Mouse (Mus musculus) c-Kit-positive CD71-negative TER-119-negative erythroid progenitor cells, embryonic 14.5 days (primary cell): Measurements from ENCODE around the gene Fcrl6.

Experiments used
- DNase-seq: peaks from one replicate; pipeline ENCODE4 v3.0.0-alpha.2; 2013; ENCODE audit warnings: low read depth

Fcrl6 gene

DNA sequence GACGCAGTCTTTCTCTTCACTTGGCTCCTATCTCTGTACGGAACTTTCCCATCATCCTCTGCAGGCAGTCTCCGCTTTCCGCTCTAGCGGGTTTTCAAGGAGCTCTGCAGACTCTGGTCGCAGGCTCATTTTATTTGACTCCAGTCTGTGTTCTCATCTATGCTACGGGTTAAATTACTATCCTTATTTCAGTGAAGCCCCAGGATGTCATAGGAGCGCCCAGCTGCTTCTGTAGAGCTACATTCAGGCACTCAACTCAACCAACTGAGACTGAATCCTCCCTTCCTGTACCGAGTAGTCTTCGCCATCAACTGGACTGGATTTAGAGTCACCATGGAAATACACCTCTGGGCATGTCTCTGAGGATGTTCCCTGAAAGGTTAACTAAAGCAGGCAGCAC, 12.3 kb upstream of the Fcrl6 start:
- no peak for DNase-seq

DNA sequence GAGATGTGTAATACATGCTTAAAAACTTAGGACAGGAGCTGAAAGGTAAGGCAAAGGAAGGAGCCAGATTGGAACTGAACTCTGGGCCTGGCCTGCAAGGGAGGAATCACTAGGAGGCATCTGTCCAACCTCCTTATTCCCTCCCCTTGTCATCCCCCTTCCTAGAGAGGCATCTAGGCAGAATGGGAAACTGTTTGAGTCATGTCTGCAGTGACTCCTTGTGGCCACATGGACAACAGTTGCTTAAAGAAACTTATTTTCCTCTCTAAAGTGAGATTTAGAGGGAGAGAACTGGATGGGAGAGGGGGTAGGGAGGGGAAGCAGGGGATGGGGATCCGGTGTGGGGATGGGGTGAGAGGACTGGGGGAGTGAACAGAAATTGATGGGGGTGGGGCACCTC, 10.4 kb upstream of the Fcrl6 start:
- DNase-seq, result no peak

DNA sequence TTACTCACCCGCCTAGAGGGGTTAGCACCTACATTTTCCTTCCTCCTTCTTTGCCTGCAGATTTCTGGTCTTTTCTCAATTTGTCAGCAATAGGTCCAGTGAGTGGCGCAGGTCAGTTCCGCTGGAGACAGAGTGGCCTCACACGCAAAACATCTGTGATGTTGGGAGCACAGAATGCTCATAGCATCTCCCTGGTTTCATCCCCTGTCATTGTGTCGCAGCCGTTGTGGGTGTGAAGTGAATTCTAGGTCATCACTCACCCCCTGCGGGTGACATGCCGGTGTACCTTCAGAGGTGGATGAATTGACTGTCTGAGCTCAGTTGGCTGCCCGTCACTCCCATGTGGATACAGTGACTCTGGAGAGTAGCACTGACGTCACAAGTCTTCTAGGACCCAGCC, 9.0 kb upstream of the Fcrl6 start:
- DNase-seq, result no peak

DNA sequence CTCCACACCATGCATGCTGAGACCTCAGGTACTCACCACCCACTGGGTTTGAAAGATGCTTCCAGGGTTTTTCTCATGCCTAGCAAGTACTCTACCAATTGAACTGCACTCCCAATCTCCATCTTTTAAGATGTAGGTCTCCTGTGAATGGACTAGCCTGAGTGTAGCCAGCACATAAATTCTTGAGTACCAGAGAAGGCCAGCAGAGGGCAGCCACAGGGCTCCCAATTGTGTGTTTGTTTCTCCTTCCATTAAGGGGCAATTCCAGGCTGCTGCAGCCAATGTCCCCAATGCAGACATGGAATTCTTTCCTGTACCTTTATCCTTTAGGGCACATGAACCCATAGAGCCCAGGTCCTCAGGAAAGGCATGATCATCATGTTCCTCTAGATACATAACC, 7.9 kb downstream of the Fcrl6 start:
- peak; percentile 20 for DNase-seq

DNA sequence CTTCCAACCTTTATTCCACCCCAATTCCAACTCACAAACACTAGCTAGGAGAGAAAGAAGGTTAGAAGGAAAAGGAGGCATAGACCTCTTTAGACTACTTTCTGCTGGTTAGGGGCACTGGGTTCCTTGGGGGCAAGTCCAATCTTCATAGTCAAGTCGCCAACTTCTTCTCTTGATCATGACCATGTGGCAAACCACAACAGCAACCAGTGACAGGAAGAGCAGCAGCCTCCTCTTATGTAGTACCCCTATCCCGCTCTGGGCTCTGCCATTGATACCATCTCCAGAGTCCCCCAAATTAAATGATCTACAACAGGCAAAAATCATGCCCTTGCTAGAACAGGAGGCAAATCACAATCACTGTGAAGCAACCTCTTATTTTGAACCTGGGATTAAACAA, 8.4 kb downstream of the Fcrl6 start:
- DNase-seq, result no peak

DNA sequence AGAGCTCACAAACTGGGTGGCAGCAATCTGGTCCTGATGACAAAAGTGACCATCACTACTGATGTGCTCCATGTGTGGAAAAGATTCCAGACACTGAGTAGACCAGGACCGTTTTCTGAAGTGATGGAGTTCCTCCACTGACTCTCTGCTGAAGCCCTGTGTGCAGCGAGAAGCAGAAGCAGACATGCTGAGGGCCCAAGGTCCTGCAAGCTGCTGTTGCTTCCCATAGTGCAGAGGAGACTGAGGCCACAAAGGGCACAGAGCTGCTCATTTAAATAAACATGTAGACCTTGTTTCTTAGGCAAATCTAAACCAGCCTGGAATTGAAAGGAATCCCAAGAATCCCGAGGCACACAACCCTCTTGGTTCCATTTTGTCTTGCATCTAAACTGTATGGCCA, 9.0 kb downstream of the Fcrl6 start:
- no peak for DNase-seq

DNA sequence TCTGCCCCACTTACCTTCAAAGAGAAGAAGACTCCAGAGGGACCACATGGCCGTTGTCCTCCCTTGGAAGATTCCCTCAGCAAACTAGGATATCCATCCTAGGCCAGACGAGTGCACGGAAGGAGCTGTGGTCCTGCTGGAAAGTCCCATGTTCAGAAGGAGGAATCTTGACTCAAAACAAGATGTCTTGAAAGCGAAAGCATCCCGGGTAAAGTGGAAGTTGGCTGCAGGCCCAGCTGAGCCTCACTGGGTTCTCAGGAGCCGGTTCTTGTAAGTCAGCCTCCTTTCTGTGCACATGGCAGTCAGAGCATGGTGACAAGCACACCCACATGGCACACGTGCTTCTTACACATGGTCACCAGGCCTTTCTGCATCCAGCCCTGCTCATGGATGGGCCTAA, 12.0 kb downstream of the Fcrl6 start, which contains the start of gene Slamf8:
TSS of gene Slamf8 (minus strand) at position 184 of the 400 bp plus-strand sequence.
- no peak for DNase-seq

DNA sequence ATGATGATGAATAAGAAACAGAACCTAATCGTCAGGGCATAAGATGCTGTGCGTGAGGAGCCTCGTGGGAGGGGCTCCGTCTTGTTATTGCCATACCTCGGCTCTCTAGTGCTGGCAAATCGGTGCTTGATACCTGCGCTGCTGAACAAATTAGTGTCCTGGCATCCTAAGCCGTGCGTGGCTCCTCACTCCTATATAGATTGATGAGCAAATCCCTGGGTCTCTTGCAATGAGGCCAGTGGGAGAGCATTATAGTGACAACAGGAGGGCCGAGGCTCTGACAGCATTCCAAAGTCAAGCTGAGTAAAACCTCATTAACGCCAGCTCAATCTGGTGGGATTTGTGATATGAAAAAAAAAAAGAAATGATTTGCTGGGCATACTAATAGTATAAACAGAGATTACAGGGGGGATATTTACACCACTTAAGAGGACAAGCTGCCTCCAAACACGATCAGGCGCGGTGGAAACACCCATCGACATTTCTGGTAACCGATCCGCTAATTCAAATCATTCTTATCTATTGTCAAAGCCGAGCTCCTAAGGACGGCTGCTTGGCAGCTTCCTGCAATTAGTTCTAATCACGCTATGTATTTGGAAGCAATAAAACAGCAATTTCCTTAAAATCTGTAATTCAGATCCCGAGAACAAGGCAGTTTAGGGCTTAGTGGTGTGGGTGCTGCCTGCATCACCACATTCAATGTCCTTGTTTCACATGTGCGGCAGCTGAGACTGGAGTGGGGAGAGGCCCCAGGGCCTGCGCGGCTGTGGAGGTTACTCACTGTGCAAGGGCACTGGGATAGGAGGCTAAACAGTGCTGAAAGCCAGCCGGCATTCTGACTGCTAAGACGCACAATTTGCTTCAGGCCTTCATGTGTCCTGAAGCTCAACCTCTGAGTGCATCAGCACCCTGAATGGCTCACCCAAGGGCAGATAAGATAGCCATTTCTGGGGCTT, 16.5 kb downstream of the Fcrl6 start:
- DNase-seq, result no peak

DNA sequence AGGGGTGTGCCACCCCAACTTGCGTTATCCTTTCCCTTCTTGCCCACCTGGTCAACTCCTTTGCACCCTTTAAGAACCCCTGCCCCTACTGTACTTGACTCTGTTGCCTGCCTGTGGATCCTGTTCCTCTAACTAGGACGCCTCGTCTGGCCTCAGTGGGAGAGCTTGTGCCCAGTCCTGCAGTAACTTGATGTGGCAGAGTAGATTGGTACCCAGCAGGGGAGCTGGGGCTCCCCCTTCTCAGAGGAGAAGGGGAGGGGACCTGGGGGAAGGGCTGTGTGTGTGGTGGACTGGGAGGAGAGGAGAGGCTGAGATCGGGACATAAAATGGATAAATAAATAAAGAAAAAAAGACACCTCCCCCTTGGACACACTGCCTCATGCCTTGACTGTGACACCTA, 17.3 kb downstream of the Fcrl6 start:
- DNase-seq, result no peak

DNA sequence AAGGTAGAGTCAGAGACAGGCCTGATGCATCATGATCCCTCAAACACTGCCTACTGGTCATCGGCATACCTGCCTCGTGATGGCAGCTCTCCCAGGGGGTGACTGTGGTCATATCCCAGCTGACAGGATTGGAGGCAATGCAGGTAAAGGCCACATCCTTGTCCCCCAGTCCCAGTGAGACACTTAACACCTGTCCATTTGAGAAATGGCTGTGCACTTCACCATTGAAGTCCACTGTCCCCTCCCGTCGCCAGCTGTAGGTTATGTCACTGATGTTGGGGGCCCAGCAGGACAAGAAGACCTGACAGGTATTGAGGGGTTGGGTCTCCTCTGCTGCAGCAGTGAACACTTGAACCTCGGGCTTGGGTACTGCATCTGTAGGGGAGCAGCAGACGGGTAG, 18.1 kb downstream of the Fcrl6 start:
- DNase-seq, result no peak

DNA sequence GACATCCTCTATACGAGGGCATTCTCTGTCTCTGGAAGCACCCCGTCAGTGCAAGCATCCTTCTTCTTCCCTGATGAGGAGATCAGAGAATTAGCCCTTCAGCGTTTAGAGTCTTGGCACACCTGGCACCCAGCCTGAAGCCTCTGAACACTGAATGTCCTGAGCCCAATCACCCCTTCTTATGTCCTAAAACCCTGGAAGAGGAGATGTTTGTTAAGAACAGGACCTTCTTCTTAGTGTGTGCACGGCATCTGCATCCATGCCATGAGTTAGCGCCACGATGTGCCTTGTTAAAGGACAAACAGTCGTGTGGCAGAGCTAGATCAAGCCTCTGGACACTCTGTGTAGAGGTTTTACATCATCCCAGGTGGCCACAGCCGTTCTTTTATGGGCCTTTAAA, 19.9 kb downstream of the Fcrl6 start:
- DNase-seq, result no peak

DNA sequence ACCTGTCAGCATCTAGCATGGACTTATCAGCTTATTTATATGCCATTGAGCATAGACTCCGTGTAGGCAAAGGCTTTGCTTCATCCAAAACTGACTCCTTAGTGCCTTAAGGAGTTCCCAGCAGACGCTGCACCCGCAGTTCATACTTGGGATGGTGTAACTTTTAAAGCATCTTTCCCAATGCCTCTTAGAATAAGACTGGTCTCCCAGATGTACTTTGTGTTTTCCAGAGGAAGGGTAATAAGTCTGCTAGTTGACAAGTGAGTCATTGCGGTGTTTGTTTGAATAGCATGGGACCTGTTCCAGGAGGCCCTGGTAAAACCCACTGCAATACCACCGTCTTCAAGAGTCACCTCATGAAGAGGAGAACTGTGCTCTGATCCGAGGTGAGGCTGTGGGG, 22.2 kb downstream of the Fcrl6 start:
- DNase-seq, result no peak

DNA sequence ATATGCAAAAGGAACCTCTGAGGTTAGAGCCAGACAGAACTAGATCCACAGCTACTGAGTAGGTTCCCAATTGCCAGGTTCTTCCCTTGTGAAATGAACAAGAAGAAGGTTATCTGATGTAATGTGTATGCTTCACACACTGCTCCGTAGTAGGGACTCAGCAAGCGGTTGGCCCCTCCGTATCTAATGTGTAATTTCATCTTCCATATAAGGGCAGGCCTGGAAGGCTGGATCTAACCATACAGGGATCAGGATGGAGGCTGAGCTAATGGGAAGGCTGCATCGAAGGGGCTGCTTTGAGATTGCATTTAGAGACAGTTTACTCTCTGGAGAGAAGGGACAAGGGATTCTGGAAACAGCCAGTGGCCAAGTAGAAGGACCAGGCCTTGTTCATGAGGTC, 34.6 kb downstream of the Fcrl6 start:
- no peak for DNase-seq

DNA sequence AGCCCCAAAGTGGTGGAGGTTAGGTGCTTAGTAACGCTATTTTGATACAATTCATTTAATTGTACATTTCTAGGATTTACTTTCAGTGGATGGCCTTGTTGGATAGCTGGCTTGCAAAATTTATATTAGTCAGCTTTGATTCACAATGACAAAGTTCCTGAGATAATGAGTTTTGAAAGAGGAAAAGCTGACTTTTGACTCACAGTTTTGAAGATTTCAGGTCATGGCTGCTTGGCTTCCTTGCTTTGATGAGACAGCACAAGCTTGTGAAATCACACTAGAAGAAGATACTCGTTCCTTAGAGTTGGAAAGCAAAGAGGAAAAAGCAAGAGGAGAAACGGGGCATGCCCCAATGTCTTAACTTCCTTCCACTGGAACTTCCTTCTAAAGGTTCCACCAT, 36.2 kb downstream of the Fcrl6 start:
- DNase-seq, result no peak

DNA sequence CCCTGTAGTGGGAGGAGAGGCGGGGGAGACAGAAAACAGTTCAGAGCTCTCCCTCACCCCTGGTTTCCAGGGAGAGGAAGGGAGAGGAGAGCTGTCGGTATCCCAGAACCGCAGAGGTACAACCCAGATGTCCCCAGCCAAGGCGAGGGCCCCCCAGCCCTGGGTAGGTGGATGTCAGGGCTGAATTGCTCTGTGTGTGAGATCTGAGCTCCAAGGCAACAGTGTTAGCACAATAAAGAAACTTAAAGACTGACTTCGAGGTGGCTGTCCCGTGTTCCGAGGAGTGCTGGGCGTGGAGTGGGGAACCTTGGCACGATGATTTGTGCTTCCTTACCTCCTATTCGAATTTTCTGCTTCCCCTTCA, 38.9 kb downstream of the Fcrl6 start:
- DNase-seq, result no peak

DNA sequence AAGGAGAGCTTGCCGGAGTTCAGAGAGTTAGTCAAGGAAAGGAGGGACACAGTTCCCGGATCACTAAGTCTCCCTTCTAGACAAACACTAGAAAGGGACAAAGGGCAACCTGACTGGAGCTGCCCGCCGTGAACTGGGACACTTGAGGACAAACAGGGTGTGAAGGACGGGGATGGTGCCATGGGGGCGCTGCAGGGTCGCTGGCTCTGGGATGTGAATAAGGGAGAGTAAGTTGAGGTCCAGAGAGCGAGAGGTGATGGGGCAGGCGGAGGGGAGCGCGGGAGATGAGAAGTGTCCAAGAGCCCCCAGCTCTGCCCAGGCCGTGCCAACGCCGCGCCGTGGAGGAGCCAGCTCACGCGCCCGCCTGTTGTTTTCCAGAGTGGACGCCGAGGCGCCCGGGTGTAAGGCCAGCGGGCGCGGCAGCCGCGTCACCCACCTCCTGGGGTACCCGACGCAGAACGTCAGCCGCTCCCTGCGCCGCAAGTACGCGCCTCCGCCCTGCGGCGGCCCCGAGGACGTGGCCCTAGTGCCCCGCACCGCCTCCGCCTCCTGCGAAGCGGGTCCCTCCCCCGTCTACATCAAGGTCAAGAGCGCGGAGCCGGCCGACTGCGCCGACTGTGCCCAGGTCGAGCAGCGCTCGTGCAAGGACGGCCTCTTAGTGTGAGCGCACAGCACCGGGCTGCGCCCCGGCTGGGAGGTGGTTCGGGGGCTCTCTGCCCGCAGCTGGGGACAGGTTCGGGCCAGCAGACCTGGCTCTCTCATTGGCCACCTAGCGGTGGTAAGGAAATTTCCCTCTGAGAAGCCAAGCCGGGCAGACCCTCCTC, 39.5 kb downstream of the Fcrl6 start:
- DNase-seq, result peak; percentile 36

DNA sequence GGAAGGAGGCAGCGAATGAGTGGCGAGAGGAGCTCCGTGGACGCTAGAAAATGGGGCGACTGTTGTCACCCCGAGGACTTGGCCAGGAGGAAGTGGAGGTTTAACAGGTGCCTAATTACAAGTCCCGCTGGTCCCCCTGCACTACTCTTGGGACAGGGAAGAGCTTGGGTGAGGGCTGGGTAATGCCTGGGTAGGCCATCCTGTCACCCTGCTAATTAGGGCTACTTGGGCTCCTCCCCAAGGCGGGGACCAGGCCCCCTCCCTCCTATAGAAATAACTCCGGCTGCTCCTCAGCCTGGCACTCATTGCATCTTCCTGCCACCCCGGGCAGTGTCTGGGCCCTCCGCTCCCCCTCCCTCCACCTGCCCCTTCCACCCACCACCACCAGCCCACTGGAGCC, 46.7 kb downstream of the Fcrl6 start, which contains the start of gene Vsig8:
TSS of gene Vsig8 (plus strand) at position 301 of the 400 bp plus-strand sequence.
- DNase-seq, result no peak

DNA sequence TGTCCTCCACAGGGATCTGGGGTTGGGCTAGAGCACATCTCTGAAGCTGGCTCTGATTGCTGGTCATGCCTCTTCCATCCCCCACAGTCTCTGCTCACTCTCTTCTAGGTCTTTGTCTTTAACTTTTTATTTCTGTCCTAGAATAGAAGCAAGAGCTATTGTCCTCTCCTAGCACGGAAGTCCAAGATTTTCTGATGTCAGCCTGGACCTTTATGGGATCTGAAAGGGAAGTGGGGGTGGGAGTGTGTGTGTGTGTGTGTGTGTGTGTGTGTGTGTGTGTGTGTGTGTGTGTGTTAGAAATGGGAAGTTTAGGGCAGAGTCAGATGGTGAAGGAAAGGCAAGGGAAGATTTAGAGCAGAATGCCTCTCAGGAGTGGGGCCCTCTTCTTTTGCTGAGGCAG, 49.7 kb downstream of the Fcrl6 start:
- no peak for DNase-seq

DNA sequence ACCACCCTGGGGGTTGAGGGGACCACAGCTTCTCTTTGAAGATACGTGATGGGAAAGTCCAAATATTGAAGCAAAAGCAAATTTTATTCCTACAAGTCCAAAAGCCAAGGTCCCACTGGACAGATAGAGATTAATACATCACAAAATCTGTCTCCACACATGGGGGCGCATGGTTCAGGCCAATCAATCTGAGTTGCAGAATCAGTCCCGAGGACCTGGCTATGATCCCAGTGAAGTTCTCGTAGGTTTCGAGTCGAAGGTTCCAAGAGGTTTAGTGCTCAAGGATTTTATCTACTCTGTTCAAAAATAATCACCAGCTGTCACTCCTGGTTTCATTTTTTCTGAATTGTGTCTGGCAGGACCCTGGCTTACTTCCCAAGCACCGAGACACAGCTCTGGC, 51.3 kb downstream of the Fcrl6 start:
- DNase-seq, result no peak

DNA sequence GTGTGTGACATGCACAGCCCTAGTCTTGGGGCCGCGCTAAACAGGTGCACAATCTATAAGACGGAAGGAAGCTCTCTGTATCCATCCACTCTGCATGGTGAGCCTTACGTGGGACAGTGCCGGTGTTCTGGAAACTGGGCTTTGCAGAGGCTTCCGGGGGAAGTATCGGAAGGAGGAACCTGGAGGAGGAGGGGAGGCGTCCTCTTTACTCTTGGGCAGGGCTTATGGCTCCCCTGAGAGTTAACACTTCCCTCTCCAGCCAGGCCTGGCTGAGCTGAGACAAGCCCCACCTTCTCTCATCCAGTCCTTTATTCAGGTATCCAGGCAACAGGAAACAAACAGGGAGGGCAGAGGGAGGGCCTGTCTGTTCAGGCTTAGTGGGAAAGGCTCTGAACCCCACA, 51.8 kb downstream of the Fcrl6 start:
- no peak for DNase-seq

DNA sequence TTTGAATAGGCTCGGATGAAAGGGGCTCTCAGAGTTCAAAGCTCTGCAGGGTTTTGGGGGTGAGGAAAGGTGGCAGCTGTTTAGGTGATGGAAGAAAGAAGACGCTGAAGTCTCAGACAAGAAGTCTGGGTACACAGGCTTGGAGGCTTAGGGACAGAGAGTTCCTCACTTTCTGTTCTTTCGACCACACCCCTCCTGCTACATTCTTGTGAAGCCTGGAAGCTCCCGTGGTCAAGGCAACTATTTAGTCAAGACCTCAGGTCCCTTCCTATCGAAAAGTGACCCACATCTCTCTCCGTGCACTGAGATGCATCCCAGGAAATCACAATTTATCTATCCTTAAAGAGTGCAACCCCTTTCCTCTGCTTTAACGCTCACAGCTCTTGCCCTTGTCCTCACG, 52.6 kb downstream of the Fcrl6 start:
- no peak for DNase-seq

DNA sequence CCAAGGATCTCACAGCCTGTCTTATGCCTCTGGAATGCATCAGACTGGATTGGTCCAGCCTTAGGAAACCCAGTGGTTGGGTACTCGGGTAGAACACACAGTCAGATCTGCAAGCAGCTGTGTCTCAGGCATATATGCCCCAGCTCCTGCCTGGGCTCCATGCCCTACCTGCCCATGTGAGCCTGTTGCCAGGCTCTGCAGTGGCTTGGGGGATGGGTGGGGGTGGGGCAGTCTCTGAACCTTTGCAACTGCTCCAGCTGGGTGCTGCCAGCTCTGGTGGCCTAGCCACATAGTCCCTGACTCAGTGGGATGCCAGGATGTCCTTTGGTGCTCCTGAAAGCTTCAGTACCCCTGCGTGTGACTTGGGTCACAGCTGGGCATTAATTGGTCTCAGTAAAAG, 53.0 kb downstream of the Fcrl6 start:
- no peak for DNase-seq

DNA sequence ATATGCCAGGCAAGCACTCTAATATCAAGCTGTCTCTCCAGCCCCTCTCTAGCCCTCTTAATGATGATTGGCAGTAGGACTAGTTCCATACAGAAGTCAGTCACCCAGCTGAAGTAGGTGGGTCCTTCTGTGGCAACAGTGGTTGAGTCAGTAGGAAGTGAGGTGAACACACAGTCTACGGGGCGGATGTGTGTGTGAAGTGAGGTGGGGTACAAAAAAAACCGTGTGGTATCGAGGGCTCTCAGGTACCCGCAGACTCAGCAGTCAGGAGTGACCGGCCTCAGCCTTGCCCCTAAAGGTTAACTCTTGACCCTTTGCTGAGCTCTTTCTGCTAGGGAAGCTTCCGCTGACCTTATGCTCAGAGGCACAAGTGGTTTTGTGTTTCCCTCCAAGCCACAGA, 53.9 kb downstream of the Fcrl6 start:
- DNase-seq, result no peak
